ENCODE assay signal across 8 mouse cellular contexts in the genomic region with DNA sequence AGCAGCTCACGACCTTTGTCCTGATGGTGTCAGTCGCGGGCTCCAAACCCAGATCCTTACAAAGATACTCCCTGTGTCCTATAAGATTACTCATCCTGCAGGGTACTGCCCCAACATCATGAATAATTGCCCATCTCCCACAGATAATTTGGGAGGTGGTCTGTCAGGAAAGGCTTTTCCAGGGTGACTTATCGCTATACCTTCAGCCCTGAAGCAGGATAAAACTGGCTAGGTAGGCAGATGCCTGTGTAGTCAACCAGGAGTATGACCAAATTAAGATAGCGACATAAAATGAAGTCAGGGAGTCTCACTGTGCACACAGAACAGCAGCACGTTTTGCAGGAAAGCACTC. TPM values are rescaled to one million over a fixed set of nuclear protein-coding genes. Genes with fewer than 3 reads are reported as not detected.
DNase-seq lines count a peak whose midpoint lies in the region; ATAC-seq and TF ChIP-seq lines count a peak whose summit lies in the region.

No protein-coding gene starts in this region.

- no peaks in the 10 kb centered on the region for H3K9me3 ChIP-seq in liver, embryonic 12.5 days (replicated peaks)

- no peak for TF ChIP-seq POLR2A in testis, adult 2 months (IDR thresholded peaks at IDR 0.05; ENCODE audit: control insufficient read depth, low read depth, low read length)

- intact Hi-C loops in gastrocnemius, adult 2 months (cut with DNase I), result no loop called here

- H3K4me2 ChIP-seq in liver, embryonic 12.5 days, result peak overlapping the region; percentile 96

- peak overlapping the region; percentile 98 for H3K9ac ChIP-seq in liver, embryonic 12.5 days

- H3K4me1 ChIP-seq in testis, adult 2 months (ENCODE audit: control insufficient read depth, insufficient read depth, low read length), result peaks cover 11% of the 10 kb centered on the region
- H3K4me1 ChIP-seq in liver, embryonic 12.5 days, result peaks cover 37% of the 10 kb centered on the region

- no peaks in the 10 kb centered on the region; the same call in 1 of the 2 replicates for H3K36me3 ChIP-seq in testis, adult 2 months (ENCODE audit: control insufficient read depth, insufficient read depth, low read length)
- peaks cover 30% of the 10 kb centered on the region for H3K36me3 ChIP-seq in liver, embryonic 12.5 days

- 16% methylated on average over 6 of the region's 6 CpGs for WGBS in liver, embryonic 12.5 days (ENCODE audit: insufficient replicate concordance)

- H3K4me3 ChIP-seq in gastrocnemius, adult 2 months, result peak overlapping the region; percentile 76
- H3K4me3 ChIP-seq in testis, adult 2 months (ENCODE audit: control insufficient read depth, low read depth, low read length), result peak overlapping the region; percentile 85
- H3K4me3 ChIP-seq in liver, embryonic 12.5 days, result peak overlapping the region; percentile 85

- no peaks in the 10 kb centered on the region for H3K27me3 ChIP-seq in testis, adult 2 months (ENCODE audit: control insufficient read depth, insufficient read depth, low read length)
- peaks cover 21% of the 10 kb centered on the region for H3K27me3 ChIP-seq in liver, embryonic 12.5 days (replicated peaks)

- no peak; the same call in 1 of the 2 replicates for TF ChIP-seq CTCF in gastrocnemius, adult 2 months (IDR thresholded peaks at IDR 0.05)
- no peak for TF ChIP-seq CTCF in testis, adult 2 months (IDR thresholded peaks at IDR 0.05; ENCODE audit: control insufficient read depth, insufficient read depth, insufficient replicate concordance, low read depth, low read length)

- DNase-seq in gastrocnemius, adult 2 months, result no peak
- DNase-seq in gastrocnemius, postnatal 4 days (ENCODE audit: low spot score in 2 of 2), result no peak
- DNase-seq in testis, postnatal 10 days (ENCODE audit: low spot score), result no peak
- DNase-seq in retina, postnatal 1 day, result no peak
- DNase-seq in gastrocnemius, postnatal 10 days, result no peak
- DNase-seq in lung, adult 18-20 months, result no peak

- H3K27ac ChIP-seq in gastrocnemius, adult 2 months, result peak overlapping the region; percentile 98
- H3K27ac ChIP-seq in testis, adult 2 months (ENCODE audit: control insufficient read depth, insufficient read depth, low read depth, low read length), result peak overlapping the region; percentile 69
- H3K27ac ChIP-seq in liver, embryonic 12.5 days, result peak overlapping the region; percentile 96

- ATAC-seq in liver, embryonic 12.5 days, result no peak

RNA-seq across cellular contexts. Expression of a gene that starts 0.3 kb away (rescaled TPM):
- 100 to 1,000 TPM in 1 of 2 experiments, 10 to 100 TPM in 1; 95.2 to 101 TPM for total RNA-seq in gastrocnemius, adult 2 months (2021)
- 100 to 1,000 TPM; 161 to 162 TPM for total RNA-seq in gastrocnemius, postnatal 4 days (2021)
- polyA plus RNA-seq in testis, adult 2 months (2012; rRNA removed), result 215 and 247 TPM in 2 replicates
- 200 and 207 TPM in 2 replicates for polyA plus RNA-seq in liver, embryonic 12.5 days (2016; fragmentation: Nextera tagmentation; extraction: Ambion mirVana)
- 100 to 1,000 TPM; 160 to 172 TPM for total RNA-seq in gastrocnemius, postnatal 10 days (2021)

RNA-seq across cellular contexts. Expression of a gene that starts 9.7 kb away (rescaled TPM):
- not detected for total RNA-seq in gastrocnemius, adult 2 months (2021)
- 10 to 100 TPM in 1 of 2 experiments, 1 to 10 TPM in 1; 9.8 to 17.0 TPM for total RNA-seq in gastrocnemius, postnatal 4 days (2021)
- polyA plus RNA-seq in testis, adult 2 months (2012; rRNA removed), result 8.7 and 8.9 TPM in 2 replicates
- 5.3 and 5.7 TPM in 2 replicates for polyA plus RNA-seq in liver, embryonic 12.5 days (2016; fragmentation: Nextera tagmentation; extraction: Ambion mirVana)
- total RNA-seq in gastrocnemius, postnatal 10 days (2021), result 1 to 10 TPM; 7.3 to 8.0 TPM

RNA-seq across cellular contexts. Expression of a gene that starts 15.4 kb away (rescaled TPM):
- 10 to 100 TPM; 10.5 to 11.3 TPM for total RNA-seq in gastrocnemius, adult 2 months (2021)
- 10 to 100 TPM; 37.1 to 42.7 TPM for total RNA-seq in gastrocnemius, postnatal 4 days (2021)
- 6.4 and 6.5 TPM in 2 replicates for polyA plus RNA-seq in testis, adult 2 months (2012; rRNA removed)
- polyA plus RNA-seq in liver, embryonic 12.5 days (2016; fragmentation: Nextera tagmentation; extraction: Ambion mirVana), result 14.3 and 16.9 TPM in 2 replicates
- total RNA-seq in gastrocnemius, postnatal 10 days (2021), result 10 to 100 TPM; 25.1 to 25.6 TPM

RNA-seq across cellular contexts. Expression of a gene that starts 15.4 kb away (rescaled TPM):
- total RNA-seq in gastrocnemius, adult 2 months (2021), result under 1 TPM; 0.08 to 0.33 TPM
- total RNA-seq in gastrocnemius, postnatal 4 days (2021), result under 1 TPM; 0.23 to 0.29 TPM
- 166 and 167 TPM in 2 replicates for polyA plus RNA-seq in testis, adult 2 months (2012; rRNA removed)
- polyA plus RNA-seq in liver, embryonic 12.5 days (2016; fragmentation: Nextera tagmentation; extraction: Ambion mirVana), result 0.07 and 0.13 TPM in 2 replicates
- under 1 TPM; 0.14 TPM for total RNA-seq in gastrocnemius, postnatal 10 days (2021)

RNA-seq across cellular contexts. Expression of a gene that starts 21.4 kb away (rescaled TPM):
- not detected for total RNA-seq in gastrocnemius, adult 2 months (2021)
- under 1 TPM in 1 of 2 experiments, not detected in 1; 0.18 TPM for total RNA-seq in gastrocnemius, postnatal 4 days (2021)
- polyA plus RNA-seq in testis, adult 2 months (2012; rRNA removed), result 6.8 and 10.1 TPM in 2 replicates
- 9.5 and 10.9 TPM in 2 replicates for polyA plus RNA-seq in liver, embryonic 12.5 days (2016; fragmentation: Nextera tagmentation; extraction: Ambion mirVana)
- 1 to 10 TPM in 1 of 2 experiments, not detected in 1; 1.1 TPM for total RNA-seq in gastrocnemius, postnatal 10 days (2021)

Comparison
In these comparisons a context has a peak if more than half of its experiments do, and no peak if none do; other contexts are left out.
1. RNA of a gene that starts 9.7 kb away (total RNA-seq): 9.8 to 17.0 TPM in gastrocnemius, postnatal 4 days and 7.3 to 8.0 TPM in gastrocnemius, postnatal 10 days; not detected in gastrocnemius, adult 2 months; every median in the first group is over 4 times any median in the second.
2. Peak in every context shown above with its lines, with median percentiles within 50 percentile points of each other: H3K27ac ChIP-seq and H3K4me3 ChIP-seq.